Mouse (Mus musculus) lung, embryonic 14.5 days (tissue): Measurements from ENCODE around the gene Cacybp. TPM values are rescaled to one million over a fixed set of nuclear protein-coding genes. Genes with fewer than 3 reads are reported as not detected.
A peak's percentile ranks its signal among the peaks of the same experiment; 100 is the strongest.

ENCODE experiments used
- ATAC-seq: fragments of 200-750 bp; cut with Nextera tagmentation; 2 replicates; pipeline ENCODE4 v1.8.0; 2017; ENCODE audit warnings: mild to moderate bottlenecking, moderate TSS enrichment, moderate library complexity; ENCODE audit not compliant: insufficient read depth
- DNase-seq: peaks from one replicate; pipeline ENCODE4 v3.0.0-alpha.2; 2015
- H3K27ac ChIP-seq: fragments of 300-500 bp; sonication (generic); 2 replicates; pipeline ENCODE4 v1.5.1; 2014; ENCODE audit warnings: low read depth, mild to moderate bottlenecking, moderate library complexity
- H3K27me3 ChIP-seq: fragments of 300-500 bp; sonication (generic); 2 replicates; pipeline ENCODE4 v1.6.1; 2014; ENCODE audit warnings: low read length, control low read depth; ENCODE audit not compliant: insufficient read depth
- H3K36me3 ChIP-seq: fragments of 300-500 bp; sonication (generic); 2 replicates; pipeline ENCODE4 v1.6.1; 2014; ENCODE audit warnings: control low read depth; ENCODE audit not compliant: insufficient read depth
- H3K4me1 ChIP-seq: fragments of 300-500 bp; sonication (generic); 2 replicates; pipeline ENCODE4 v1.6.1; 2014; ENCODE audit warnings: antibody characterized with exemption, control low read depth; ENCODE audit not compliant: insufficient read depth
- H3K4me2 ChIP-seq: fragments of 300-500 bp; sonication (generic); 2 replicates; pipeline ENCODE4 v1.6.1; 2014; ENCODE audit warnings: mild to moderate bottlenecking
- H3K4me3 ChIP-seq: fragments of 300-500 bp; sonication (generic); 2 replicates; pipeline ENCODE4 v1.5.1; 2014; ENCODE audit warnings: low read depth, low read length
- H3K9ac ChIP-seq: fragments of 300-500 bp; sonication (generic); 2 replicates; pipeline ENCODE4 v1.6.1; 2014
- H3K9me3 ChIP-seq: fragments of 300-500 bp; sonication (generic); 2 replicates; pipeline ENCODE4 v1.6.1; 2016; ENCODE audit warnings: low read depth, low read length, control low read depth
- CTCF ChIP-seq: IDR thresholded peaks from 2 replicates; pipeline ENCODE4 v1.5.1; 2016; ENCODE audit warnings: antibody characterized with exemption, low read depth
- whole genome bisulfite sequencing: fragments of 180-500 bp; shearing (Covaris S2); extraction: QIAGEN DNeasy Blood & Tissue Kit; methylation state at CpG from one replicate; pipeline ENCODE4 v1.1.7; 2014; 5-methylcytosine and 5-hydroxymethylcytosine counted together
- polyA plus RNA-seq: library from polyadenylated mRNA; unstranded; fragments of >200 nt; fragmentation: Nextera tagmentation; extraction: Ambion mirVana; gene quantifications from 2 replicates; pipeline ENCODE4 v1.2.1, GENCODE M21; 2014

The Cacybp gene
- polyA plus RNA-seq, 1 experiment from 2014 or later: 257 TPM

DNA sequence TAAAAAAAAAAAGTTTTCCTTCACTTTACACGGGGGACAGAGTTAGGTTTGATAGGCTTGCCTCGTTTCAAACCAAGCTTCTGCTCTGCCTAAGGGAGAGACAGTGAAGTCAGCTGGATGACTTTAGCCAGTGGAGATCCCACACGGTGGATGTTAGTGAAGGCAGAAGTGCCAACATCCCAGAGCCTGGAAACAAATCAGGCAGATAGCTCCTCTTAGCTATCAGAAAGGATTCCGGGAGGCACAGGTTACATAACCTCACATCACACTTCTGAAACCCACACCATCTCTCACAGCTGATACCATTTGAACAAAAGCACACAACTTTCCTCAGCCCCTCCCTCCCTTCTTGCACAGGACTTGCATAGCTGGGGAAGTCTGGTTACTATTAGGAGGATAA lies 38.1 kb upstream of the Cacybp start:
- Histone ChIP-seq H3K4me1 (no peaks in the 10 kb centered on the region), H3K36me3 (no peaks in the 10 kb centered on the region), H3K4me3 (no peak overlapping the region), H3K27ac (no peak overlapping the region), H3K27me3 (no peaks in the 10 kb centered on the region), H3K4me2 (no peak overlapping the region), H3K9ac (no peak overlapping the region), H3K9me3 (no peaks in the 10 kb centered on the region)
- ATAC-seq: no peak; the same call in 1 of the 2 replicates
- TF ChIP-seq CTCF: no peak
- WGBS: 37% methylated on average over 4 of the region's 4 CpGs
- no peak for DNase-seq

DNA sequence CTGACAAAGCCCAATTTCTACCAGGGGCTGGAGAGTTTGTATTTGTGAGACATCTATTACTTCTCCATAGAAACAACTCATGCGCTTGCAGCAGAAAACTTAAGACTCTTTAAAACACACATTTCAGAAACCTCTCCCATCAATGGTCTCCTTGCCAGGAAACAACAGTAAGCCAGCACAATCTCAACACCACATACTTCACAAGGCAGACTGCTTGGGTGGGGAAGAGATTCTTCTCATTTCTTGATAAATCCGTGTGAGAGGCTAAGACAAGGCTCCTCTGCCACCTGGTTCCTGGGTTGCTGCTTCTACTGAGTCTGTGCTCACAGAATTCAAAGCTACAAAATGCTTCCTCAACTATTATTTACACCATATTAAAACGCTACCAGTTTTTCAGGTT lies 37.1 kb upstream of the Cacybp start:
- H3K36me3 ChIP-seq: no peaks in the 10 kb centered on the region
- WGBS: 48% methylated on average over 3 of the region's 3 CpGs
- no peak for ATAC-seq
- no peak for DNase-seq
- TF ChIP-seq CTCF: no peak
- no peak overlapping the region for H3K9ac ChIP-seq
- no peak overlapping the region for H3K4me2 ChIP-seq
- no peaks in the 10 kb centered on the region for H3K4me1 ChIP-seq
- no peaks in the 10 kb centered on the region for H3K9me3 ChIP-seq
- no peak overlapping the region for H3K27ac ChIP-seq
- H3K4me3 ChIP-seq: no peak overlapping the region
- H3K27me3 ChIP-seq: no peaks in the 10 kb centered on the region

DNA sequence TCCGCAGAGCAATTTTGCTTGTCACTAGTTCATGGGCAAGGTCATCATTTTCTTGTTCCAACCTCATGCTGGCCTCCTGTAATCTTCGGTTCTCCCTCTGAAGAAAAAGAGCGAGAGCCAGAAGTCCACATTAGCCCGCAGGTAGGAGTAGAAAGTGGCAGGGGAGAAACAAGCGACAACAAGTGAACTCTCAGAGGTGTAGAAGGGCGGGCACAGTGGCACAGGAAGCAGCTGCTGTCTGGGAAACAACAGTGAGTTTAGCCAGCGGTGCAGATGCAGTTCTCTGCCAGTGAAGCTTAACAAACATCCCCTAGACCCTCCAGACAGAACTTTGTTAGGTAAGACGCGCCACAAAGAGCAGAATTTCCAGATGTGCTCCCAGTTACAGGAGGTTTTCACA lies 34.8 kb upstream of the Cacybp start:
- Histone ChIP-seq H3K9ac (no peak overlapping the region), H3K9me3 (no peaks in the 10 kb centered on the region), H3K4me1 (no peaks in the 10 kb centered on the region), H3K27me3 (no peaks in the 10 kb centered on the region), H3K27ac (no peak overlapping the region), H3K4me3 (no peak overlapping the region), H3K36me3 (no peaks in the 10 kb centered on the region), H3K4me2 (no peak overlapping the region)
- no peak for DNase-seq
- WGBS: 78% methylated on average over 9 of the region's 9 CpGs
- TF ChIP-seq CTCF: no peak
- ATAC-seq: no peak

DNA sequence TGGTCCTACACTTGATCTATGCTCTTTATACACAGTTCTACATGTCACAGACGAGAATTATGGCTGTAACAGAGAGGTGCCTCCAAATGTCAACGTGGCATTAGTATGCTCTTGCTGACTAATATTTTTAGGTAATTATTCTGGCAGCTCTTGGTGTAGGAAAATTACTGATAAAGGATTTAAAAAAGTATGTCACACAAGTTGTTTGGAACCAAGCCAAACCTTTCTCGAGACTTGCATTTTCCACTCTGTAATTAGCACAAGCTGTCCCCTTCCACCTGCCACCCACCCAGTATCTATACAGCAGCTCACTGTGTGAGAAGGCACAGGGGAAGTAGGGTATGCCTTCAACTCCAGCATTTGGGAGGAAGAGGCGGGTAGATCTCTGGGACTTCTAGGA lies 34.2 kb upstream of the Cacybp start:
- no peak for TF ChIP-seq CTCF
- 64% methylated on average over 4 of the region's 4 CpGs for WGBS
- DNase-seq (peak; percentile 25), ATAC-seq (no peak)
- Histone ChIP-seq H3K4me1 (no peaks in the 10 kb centered on the region), H3K4me3 (no peak overlapping the region), H3K9ac (no peak overlapping the region), H3K36me3 (no peaks in the 10 kb centered on the region), H3K4me2 (no peak overlapping the region), H3K9me3 (no peaks in the 10 kb centered on the region), H3K27me3 (no peaks in the 10 kb centered on the region), H3K27ac (no peak overlapping the region)

DNA sequence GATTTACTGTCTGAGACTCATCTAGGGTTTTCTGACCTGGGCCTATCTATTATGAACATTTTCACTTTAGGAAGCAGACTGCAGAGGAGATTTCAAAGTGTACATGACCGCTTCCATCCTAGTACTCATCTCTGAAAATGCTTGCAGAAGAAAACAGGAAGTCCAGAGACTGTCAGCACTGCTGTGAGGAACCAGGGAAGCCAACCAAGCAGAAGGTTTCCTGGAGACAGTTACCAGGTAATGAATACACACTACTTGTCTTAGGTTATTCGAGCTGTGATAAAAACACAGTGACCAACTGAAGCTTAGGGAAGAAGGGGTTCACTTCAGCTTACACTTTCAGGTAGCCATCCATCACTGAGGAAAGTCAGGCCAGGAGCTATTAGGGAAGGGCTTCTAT lies 33.3 kb upstream of the Cacybp start:
- no peaks in the 10 kb centered on the region for H3K9me3 ChIP-seq
- ATAC-seq: no peak
- H3K4me2 ChIP-seq: no peak overlapping the region
- WGBS: 72% methylated on average over 2 of the region's 2 CpGs
- no peaks in the 10 kb centered on the region for H3K4me1 ChIP-seq
- no peak for TF ChIP-seq CTCF
- DNase-seq: no peak
- no peaks in the 10 kb centered on the region for H3K27me3 ChIP-seq
- H3K36me3 ChIP-seq: no peaks in the 10 kb centered on the region
- H3K4me3 ChIP-seq: no peak overlapping the region
- H3K27ac ChIP-seq: no peak overlapping the region
- H3K9ac ChIP-seq: no peak overlapping the region

DNA sequence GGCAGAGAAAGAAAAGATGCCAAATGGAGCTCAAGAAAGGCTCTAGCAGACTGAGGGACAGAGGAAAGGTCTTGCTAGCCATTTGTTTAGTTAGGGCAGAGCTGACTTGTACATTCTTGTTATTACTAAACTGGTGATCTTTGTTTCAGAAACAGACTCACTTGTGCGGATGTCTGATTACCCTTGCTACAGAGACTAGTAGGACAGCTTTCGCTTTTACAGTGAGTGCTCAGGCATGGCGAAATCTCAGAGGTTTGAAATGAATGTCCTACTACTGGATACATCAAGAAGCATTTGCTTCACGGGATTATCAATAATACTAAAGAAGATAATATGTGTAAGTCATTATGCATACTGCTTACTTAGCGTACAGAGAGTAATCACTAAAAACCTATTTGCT lies 32.0 kb upstream of the Cacybp start:
- no peak overlapping the region for H3K4me2 ChIP-seq
- no peak for TF ChIP-seq CTCF
- 84% methylated on average over 5 of the region's 5 CpGs for WGBS
- no peak overlapping the region for H3K9ac ChIP-seq
- no peaks in the 10 kb centered on the region for H3K36me3 ChIP-seq
- no peaks in the 10 kb centered on the region for H3K4me1 ChIP-seq
- H3K4me3 ChIP-seq: no peak overlapping the region
- H3K27ac ChIP-seq: no peak overlapping the region
- no peaks in the 10 kb centered on the region for H3K9me3 ChIP-seq
- ATAC-seq (no peak), DNase-seq (no peak)
- H3K27me3 ChIP-seq: no peaks in the 10 kb centered on the region

DNA sequence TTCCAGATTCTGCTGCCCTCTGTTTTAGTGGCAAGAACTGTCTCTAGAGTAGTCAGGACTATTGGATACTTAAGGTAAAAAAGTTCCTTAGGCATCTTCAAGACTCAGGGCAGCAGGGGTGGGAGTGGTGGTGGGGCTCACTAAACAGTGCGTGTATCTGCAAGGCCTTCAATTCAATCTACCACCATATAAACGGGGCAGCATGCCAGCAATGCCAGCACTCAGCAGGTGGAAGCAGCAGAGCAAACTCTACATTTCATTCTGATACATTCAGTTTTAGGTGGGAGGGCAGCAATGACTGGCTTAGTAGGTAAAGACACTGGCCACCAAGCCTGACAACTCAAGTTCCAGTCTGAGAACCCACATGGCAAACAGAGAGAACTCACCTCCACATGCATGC lies 27.4 kb upstream of the Cacybp start:
- no peak overlapping the region for H3K4me3 ChIP-seq
- no peak for TF ChIP-seq CTCF
- DNase-seq (no peak), ATAC-seq (no peak)
- H3K27ac ChIP-seq: no peak overlapping the region
- H3K36me3 ChIP-seq: no peaks in the 10 kb centered on the region
- 82% methylated on average over 2 of the region's 2 CpGs for WGBS
- H3K27me3 ChIP-seq: no peaks in the 10 kb centered on the region
- H3K4me1 ChIP-seq: no peaks in the 10 kb centered on the region
- H3K4me2 ChIP-seq: no peak overlapping the region
- no peak overlapping the region for H3K9ac ChIP-seq
- no peaks in the 10 kb centered on the region for H3K9me3 ChIP-seq

DNA sequence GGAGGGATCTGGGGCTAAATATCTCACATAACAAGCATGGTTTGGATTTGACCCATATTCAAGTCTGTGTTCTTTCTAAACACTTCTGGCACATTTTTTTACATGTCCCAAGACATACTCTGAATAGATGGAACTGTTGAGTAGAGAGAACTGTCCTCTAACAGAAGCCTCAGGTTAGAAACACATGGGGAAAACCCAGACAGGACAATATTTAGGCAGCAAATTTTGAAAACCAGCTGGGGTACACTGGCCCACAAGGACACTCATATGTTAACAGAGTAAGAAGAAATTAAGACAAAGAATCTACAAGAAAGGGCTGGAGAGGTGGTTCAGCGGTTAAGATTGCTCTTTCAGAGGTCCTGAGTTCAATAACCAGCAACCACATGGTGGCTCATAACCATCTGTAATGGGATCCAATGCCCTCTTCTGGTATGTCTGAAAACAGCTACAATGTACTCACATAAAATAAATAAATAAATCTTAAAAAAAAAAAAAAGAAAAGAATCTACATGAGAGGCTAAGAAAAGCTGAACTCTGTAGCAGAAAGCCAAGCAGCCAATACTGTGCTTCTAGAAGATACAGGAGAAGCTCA lies 26.3 kb upstream of the Cacybp start:
- H3K4me2 ChIP-seq: no peak overlapping the region
- WGBS: 86% methylated on average over 1 of the region's 1 CpGs
- no peaks in the 10 kb centered on the region for H3K4me1 ChIP-seq
- H3K27me3 ChIP-seq: no peaks in the 10 kb centered on the region
- TF ChIP-seq CTCF: no peak
- no peak for ATAC-seq
- DNase-seq: no peak
- H3K9ac ChIP-seq: no peak overlapping the region
- H3K36me3 ChIP-seq: no peaks in the 10 kb centered on the region
- H3K9me3 ChIP-seq: no peaks in the 10 kb centered on the region
- H3K27ac ChIP-seq: no peak overlapping the region
- H3K4me3 ChIP-seq: no peak overlapping the region
